Mouse (Mus musculus) spleen, adult 18-20 months (tissue): ENCODE measurements around the gene Fam166b.

ENCODE experiments used
- DNase-seq, 2 experiments: peaks; one replicate each; pipeline ENCODE4 v3.0.0; 2022; ENCODE audit warnings: mixed read lengths in 2 of 2

Fam166b gene

DNA sequence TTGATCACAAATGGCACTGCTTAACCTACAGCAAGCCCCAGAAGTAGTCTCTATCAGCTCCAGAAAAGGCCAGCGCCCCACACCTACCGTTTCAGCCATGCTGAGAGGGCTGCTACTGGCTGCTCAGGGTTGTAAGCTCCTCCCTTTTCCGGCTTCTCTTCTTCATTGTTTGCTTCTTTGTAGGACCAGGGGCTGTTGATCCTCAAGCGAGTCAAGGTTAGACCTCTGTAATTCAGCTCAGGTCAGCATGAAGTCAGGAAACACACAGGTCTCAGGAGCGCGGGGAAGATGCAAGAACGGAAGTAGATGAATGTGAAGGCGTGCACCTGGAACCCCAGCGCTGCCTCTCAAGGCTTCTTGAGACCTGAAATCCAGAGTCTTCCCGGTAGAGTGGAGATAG, 24.2 kb downstream of the Fam166b start:
- no peak for DNase-seq

DNA sequence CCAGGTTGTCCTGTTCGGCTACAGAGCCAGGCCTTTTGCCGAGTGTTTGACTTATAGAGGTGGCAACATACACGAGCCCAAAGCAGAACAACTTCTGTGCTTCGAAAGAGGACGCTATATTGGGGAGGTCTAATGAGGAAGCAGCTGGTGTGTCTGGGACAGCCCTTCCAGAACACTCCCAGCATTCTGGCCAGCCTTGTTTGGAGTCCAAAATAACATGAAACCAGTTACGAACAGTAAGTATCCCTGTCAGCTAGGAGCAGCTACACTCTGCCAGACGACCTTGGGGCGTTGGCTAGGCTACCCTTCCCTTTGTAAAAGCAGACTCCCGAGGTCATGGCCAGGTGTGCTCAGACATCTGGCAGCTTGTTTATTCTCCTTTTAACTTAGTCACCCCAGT, 26.7 kb downstream of the Fam166b start:
- DNase-seq, result no peak

DNA sequence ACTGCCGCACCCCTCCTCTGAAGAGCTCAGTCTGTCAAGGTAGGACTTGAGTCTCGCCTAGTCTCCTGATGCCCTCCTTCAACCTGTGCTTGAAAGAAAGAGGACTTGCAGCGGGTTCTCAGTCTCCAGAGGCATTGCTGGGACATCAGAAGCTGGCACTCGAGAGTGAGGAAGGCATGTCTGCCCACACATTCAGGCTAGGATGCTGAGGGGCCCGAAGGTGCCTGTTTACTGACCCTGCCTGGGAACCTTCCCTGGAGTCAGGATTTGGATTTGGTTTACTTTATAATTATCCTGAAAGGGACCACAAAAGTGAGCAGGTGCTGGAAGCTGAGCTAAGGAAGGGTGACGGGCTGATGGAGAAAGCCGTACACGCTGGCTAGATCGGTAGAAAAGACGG, 27.4 kb downstream of the Fam166b start:
- no peak for DNase-seq

DNA sequence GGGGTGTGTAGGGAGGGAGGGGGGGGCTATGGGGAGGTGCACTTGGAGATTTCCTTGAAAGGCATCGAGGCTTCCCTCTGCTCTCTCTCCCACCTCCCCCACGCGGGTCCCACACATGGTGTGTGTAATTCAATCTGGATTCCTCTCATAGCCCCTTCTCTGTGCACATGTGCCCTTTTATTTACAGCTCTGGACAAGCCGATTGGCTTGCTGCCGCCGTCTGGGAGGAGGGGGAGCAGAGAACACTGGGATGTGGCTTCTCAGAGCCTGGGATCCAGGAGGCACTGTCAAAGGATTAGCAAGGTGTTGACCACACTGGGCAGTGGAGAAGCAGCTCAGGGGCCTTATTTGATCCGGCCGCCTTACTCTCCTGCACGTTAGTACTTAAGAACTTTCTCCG, 28.0 kb downstream of the Fam166b start:
- no peak for DNase-seq

DNA sequence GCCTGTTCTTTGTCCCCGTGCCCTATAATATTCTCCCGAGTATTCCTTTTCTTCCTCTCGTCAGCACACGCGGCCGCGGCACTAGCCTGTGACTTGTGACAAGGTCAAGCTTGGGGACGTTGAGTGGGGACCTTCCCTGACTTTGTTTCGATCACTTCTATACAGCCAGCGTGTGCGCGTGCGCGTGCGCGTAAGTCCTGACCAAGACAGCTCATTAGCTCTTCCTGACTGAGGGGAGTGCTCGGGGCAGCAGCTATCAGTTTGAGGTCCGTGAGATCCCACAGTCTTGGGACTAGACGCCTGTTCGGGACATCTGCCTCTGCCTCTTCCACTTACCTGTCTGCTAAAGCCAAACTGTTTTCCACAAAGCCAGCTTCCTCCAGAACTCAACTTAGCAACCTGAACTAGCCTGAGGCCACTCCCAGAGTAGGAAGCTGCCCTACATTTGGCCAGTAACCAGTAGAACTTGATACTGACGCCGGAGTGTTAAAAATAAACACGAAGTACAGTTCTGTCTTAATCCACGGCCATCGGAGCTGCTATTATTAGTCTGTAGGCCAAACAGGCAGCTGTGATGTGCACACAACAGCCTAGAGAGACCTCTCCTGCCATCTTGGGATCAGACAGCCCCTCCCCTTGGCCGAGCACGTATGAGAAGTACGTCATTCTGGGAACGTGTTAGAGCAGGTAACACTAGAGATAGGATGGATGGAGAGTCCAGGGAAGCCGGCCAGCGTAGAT, 29.4 kb downstream of the Fam166b start:
- no peak for DNase-seq

DNA sequence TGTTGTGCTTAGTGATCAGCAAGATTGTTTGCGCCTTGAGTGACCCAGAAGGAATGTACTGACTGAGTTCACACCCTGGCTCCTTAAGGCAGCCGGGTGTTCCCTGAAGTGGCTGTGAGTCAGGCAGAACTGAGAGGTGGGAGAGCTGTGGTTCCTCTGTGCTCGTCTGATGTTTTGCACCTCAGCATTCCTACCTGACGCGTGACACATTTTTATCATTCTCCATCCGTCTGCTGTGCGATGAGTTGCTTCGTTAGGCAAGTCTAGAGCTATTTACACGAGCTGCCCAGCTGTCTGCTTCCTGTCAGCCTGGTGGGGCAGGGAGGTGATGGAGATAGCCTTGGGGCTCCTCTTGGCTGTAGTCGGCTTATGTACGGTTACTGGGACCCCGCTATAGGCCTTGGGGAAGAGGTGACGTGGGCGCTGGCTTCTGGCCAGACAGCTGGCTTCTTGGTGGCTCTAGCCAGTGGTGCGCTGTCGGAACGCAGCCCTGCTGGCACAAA, 30.1 kb downstream of the Fam166b start:
- no peak for DNase-seq

DNA sequence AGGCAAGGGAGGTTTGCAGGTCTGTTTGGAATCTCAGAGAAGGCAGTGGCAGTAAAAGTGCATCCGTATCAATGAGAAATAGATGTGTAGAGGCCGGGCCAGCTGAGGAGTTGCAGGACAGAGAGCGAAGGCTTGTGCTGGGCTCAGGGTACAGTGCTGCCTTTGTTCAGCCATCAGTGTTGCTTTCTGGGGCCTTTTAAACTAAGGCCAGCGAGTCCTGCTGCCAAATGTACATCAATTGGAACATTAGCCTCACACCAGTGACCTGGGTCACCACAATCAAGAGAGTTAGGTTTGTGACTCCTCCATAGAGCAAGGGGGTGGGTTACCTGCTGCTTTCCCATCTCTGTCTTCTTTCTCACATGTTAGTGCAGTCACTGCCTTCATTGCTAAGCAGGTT, 30.9 kb downstream of the Fam166b start:
- no peak for DNase-seq

DNA sequence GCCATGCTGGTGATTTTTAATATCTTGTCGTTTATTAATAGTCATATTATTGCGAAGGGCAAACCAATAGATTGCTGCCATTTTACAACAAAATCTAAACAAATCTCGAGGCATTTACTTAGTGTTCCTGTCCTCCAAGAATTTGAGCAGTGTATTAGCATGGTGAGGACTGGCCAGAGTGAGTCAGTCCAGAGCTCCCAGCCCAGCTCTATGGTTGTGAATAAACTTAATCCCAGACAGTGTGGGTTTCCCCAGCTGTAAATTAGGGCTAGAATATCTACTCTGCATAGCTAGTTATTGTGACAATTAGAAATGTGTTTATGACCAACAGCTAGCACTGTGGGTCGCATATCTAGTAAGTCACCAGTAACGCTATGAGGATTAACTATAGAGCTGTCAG, 32.6 kb downstream of the Fam166b start:
- no peak for DNase-seq

DNA sequence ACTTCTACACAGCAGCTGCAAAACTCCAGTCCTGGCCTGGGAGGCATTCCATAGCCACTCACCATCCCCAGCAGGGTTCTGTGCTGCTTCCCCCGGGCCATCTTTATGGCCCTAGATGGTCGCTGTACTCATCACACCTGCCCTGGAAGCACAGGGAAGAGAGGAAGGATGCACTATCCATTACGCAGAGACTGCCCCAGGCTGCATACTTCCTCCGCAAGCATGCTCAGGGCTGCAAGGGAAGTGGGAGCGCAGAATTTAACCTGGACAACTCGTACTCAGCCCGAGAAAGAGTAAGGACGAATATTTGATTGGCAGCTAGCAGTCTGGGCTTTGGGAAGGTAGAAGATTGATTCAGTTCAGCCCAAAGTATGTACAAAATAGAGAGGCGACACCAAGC, 33.1 kb downstream of the Fam166b start:
- no peak for DNase-seq

DNA sequence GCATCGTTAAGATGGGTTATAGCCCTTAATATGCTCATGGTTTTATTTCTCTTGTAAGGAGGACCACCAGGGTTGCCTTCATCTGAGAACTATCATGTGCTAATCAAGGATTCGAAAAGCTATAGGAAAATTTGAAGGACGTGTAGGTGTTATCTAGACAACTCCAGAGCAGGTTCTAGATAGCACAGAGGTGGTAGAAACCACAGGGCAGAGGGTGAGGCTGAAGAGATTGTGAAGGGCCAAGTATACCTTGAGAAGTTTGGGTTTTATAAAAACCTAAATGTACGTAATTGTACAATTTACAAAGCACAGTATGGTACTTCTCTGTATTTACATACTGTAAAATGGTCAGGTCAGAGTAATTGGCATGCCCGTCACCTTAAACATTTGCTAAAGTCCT, 33.8 kb downstream of the Fam166b start:
- DNase-seq, result no peak

DNA sequence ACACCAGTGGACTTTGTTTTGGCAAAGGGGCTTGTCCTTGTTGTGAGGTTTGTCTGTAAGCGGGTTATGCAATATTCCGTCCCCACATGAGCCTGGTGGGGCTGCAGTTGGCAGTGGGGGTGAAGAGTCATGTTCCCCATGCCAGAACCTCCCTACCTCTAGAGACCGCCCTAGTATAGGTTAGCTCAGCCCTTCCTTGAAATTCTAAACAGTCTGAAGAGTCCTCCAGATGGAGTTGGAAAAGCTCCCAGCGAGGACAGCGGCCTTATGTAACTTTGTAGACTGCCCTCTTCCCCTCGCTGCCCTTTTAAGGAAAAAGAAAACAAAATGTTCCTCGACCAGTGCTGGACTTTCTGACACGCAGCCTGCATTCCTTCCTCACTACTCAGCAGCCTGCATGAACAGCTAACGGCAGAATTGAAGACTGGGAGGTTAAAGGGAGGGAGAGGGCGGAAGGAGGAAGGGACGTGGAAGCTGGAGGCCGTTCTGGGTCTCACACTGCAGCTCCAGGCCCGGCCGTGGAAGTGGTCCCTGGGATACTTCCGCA, 34.5 kb downstream of the Fam166b start:
- no peak for DNase-seq

DNA sequence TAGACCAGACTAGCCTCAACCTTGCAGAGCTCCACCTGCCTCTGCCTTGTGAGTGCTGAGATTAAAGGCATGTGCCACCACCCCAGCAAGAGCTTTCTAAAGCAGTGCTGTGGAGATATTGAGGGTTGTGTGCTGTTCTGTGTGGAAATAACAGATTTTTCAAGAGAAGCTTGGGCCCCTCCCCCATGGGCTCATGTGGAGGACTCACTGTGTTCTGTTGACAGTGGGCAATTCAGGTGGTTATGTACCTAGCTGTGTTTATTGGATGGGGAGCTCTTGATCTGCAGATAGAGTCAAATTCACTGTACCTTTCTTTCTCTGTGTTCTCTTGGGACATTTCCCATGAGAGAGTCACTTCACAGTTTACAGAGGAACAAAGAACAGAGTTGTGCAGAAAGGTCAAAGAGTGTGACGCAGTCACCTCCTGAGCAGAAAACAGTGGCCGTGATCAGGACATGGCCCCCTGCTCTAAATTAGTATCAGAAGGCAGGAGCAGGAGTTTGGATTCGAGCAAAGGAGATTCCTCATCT, 37.3 kb downstream of the Fam166b start:
- no peak for DNase-seq

DNA sequence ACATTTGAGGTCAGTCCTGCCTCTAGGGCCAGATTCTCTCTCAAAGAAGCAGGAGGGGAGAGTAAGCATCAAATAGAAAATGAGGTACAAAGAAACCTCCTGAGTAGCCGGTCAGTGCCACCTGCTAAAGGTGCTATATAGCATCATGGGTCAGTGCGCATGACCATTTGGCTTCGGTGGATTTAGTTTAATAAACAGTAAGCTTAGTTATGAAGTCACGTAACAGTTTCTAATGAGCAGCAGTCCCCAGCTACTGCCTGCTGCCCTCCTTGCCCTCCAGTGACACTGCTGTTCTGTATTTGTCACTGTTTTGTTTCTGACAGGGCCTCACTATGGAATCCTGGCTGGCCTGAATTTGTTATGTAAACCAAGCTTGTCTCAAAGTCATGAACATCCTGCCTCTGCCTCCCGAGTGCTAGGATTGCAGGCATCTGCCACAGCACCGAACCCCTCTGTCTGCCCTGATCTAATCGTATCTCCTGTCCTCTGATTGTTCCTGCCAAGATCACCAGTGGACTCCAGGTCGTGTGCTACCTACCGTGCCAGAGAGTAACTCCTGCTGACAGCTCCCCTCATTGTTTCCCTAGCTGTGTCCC, 39.0 kb downstream of the Fam166b start:
- DNase-seq, result no peak

DNA sequence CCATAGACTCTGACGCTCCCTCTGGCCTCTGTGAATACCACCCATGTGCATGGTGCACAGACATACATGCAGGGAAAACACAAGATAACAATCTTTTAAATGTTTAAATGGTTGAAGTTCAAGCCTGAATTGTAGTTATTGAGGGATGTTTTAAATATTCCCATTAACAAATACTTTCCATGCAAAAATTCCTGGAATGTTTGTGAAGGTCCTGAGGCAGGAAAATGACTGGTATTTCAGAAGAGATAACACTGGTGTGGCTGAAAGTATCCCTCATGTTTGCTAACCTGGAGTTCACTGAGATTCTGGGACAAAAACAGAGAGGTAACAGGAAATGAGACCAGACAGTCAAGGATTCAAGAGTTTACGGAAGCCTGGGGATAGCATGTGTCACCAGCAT, 39.5 kb downstream of the Fam166b start:
- no peak for DNase-seq

DNA sequence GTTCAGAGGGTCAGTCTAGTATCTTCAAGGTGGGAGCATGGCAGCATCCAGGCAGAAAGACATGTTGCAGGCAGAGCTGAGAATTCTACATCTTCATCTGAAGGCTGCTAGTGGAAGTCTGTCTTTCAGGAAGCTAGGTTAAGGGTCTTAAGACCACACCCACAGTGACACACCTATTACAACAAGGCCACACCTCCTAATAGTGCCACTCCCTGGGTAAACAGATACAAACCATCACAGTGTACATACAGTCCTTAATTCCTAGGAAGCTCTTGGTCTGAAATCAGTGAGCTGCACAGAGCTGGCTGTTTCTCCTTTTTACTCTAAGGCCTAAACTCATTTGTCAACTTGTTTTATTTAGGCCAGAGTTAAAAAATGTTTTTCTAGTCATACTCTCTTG, 42.0 kb downstream of the Fam166b start:
- DNase-seq, result no peak

DNA sequence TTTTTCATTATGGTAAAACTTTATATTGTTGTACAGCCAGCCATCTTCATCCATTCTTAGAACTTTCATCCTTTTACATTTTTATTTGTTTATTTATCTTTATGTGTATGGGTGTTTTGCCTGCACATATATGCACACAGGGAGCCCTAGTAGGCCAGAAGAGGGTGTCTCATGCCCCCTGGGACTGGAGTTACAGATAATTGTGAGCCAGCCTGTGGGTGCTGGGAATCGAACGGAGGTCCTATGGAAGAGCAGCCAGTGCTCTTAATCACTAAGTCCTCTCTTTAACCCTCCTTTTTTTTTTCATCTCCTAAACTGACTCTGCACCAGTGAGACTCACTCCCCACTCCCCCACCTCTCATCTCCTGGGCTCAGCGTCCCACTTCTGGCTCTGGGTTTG, 44.4 kb downstream of the Fam166b start:
- DNase-seq, result no peak

DNA sequence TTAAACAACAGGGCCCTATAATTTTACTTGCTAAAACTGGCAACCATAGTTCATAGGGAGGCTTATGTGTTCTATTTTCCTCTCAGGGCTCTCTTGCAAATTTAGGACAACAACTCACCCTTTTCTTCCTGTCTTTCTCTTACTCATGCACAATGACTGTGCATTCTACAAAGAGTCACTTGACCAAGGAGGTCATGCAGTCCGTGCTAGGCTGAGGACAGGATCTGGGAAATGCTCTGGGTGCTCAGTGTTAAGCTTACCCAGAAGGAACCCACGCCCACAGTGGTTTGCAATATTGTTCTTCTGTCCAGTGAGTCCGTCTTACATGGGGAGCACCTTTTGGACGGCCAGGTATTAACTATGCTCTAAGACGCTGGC, 44.9 kb downstream of the Fam166b start:
- DNase-seq, result no peak

DNA sequence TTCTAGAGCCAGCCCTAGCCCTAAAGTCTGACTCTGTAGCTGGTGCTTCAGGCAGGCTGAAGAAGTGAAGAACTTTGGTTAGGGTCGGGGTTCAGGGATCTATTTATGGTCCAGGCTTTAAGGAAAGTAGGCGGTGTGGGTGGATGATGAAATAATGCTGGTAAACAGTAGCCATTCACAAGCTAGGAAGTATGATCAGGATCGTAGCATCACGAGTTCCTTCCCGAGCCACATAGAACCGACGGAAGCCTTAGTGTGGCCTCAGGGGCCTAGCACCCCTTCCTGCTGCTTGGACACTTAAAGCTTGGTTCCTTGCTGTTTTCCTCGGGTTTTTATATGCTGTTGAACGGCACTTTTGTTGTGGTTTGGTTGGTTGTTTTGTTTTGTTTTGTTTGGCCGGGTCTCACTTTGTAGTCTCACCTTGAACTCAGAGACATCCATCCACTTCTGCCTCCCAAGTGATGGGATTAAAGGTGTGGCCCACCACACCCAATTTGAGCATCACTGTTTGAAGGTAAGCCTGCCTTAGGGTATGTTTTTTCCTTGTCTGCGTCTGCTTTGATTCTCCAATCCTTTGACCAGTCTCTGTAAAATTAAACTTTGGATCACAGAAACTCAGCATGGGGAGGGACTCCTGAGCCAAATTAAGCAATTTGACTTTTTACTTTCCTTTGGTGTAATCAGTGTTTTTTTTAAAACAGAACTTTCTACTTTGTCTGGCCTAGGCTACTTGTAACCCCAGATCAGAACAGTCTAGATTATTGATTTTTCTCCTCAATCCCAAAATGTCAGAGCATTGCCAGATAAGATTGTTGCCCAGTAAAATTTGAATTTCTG, 45.5 kb downstream of the Fam166b start:
- DNase-seq, result no peak

DNA sequence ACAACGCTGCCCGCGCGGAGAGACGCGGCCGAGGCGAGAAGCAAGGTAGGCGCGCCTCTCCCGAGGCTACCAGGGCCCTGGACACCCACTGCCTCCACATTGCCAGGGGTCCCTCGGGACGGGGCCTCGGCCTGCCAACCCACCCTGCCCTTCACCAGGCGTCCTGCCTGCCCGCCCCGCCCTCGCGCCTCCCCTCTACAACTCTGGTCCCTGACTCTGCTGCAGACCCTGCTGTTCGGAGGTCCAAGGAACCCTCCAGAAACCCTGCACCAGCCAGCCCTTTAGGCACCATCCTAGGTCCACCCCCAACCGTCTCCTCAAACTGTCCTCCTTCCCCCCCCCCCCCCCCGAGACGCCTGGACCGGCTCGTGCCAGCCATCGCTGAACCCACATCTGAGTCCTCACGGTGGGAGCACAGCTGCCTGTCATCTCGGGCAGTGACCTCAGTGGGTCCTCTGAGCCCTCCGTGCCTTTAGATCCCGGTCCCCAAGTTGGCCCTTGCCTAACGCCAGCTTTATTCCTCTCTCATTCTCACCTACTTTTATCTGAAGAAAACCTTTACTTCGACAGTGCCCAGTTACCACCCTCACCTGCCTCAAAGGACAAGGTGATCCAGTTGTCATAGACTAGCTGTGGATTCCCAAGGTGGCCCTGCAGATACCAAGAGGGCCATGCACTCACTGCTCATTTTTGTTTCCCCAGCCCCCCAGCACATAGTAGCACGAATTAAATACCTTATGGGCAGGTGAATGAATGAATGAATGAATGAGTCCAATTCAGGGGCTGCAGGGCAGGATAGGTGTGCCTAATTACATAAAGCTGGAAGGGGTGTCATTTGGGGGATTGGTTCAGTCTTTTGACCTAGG, 46.5 kb downstream of the Fam166b start:
- no peak for DNase-seq

DNA sequence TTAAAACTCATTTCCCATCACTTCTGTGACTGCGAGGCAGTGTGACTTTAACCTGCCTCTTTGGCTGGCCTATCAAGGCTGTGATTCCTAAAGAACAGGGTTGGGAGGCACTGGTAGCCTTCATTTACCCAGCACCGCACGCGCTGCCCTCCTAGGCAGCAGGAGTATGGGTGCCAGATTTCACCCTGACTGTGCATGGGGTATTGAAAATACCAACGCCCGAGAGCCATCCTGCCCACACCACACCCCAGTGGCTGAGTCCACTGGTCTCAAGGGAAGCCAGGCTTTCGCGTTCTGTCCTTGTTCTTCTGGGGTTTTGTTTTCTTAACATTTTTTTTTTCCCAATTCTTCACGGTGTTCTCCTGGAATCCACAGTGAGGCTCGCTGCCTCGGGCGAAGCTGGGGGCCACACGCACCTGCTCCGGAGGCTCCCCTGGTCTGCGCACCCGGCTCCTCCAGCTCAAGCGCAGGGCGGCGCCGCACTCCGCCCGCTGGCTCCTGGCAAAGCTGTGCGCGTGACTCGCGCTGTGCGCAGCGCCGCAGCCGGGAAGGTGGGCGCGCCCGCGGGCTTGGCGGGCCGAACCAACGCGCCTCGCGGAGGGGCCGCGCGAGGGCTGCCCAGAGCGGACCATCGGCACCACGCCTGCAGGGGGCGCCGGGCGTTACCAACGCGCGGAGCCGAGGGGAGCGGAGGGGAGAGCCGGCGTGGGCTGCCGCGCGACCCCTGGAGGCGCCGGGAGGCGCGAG, 47.4 kb downstream of the Fam166b start, which contains the start of gene Rusc2:
Gene Rusc2 (plus strand): TSS at position 572 of the 747 bp plus-strand sequence.
- DNase-seq, result peak; percentile 38 to 55

DNA sequence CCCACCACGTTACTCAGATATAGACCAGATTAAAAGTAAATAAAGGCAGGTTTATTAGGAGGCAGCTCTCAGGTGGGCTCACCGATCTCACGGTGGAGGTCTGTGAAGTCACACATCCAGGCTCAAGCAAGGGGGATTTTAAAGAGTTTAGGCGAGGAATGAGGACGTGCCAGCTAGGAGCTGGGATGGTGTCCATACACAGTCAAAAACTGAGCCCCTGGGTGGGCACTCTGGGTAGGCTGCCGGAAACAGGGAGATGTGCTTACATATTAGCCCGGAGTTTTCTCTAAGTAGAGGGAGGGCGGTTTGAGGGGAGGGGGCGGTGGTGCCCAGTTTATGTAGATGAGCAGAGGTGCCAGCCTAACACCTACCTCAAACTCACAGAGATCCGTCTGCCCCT, 48.0 kb downstream of the Fam166b start:
- no peak for DNase-seq
